27 mouse cellular contexts compared by ENCODE assay signal in genomic region chr15:23367712-23368111, GRCm38 (mm10).
"Had no signal": no experiment of that assay in that cellular context is flagged by ENCODE, and none has a peak within 500 bp of the region (broad histone marks: within the 10 kb centered on the region; RNA-seq: fewer than 3 reads in every experiment).

No protein-coding gene starts in this region.

- H3K27me3 ChIP-seq: embryonic facial prominence, embryonic 12.5 days; embryonic facial prominence, embryonic 13.5 days; embryonic facial prominence, embryonic 15.5 days; forebrain, embryonic 12.5 days; forebrain, embryonic 13.5 days; forebrain, embryonic 15.5 days had no signal

- H3K9me3 ChIP-seq: embryonic facial prominence, embryonic 10.5 days; embryonic facial prominence, embryonic 12.5 days; embryonic facial prominence, embryonic 13.5 days; embryonic facial prominence, embryonic 15.5 days; forebrain, embryonic 10.5 days; forebrain, embryonic 12.5 days; forebrain, embryonic 13.5 days; forebrain, embryonic 15.5 days had no signal

- H3K4me2 ChIP-seq: embryonic facial prominence, embryonic 12.5 days; embryonic facial prominence, embryonic 13.5 days; embryonic facial prominence, embryonic 15.5 days; forebrain, embryonic 12.5 days; forebrain, embryonic 13.5 days; forebrain, embryonic 15.5 days had no signal

- H3K4me1 ChIP-seq: embryonic facial prominence, embryonic 10.5 days; embryonic facial prominence, embryonic 12.5 days; embryonic facial prominence, embryonic 13.5 days; embryonic facial prominence, embryonic 15.5 days; forebrain, embryonic 10.5 days; forebrain, embryonic 12.5 days; forebrain, embryonic 13.5 days; forebrain, embryonic 15.5 days had no signal

- H3K9ac ChIP-seq: embryonic facial prominence, embryonic 12.5 days; embryonic facial prominence, embryonic 13.5 days; embryonic facial prominence, embryonic 15.5 days; forebrain, embryonic 12.5 days; forebrain, embryonic 13.5 days; forebrain, embryonic 15.5 days; forebrain, postnatal 0 days had no signal

- ATAC-seq: forebrain, embryonic 13.5 days; forebrain, embryonic 14.5 days; forebrain, embryonic 15.5 days; forebrain, embryonic 16.5 days; forebrain, postnatal 0 days had no signal

- H3K36me3 ChIP-seq: embryonic facial prominence, embryonic 10.5 days; embryonic facial prominence, embryonic 12.5 days; embryonic facial prominence, embryonic 13.5 days; embryonic facial prominence, embryonic 15.5 days; forebrain, embryonic 10.5 days; forebrain, embryonic 12.5 days; forebrain, embryonic 15.5 days had no signal

- DNase-seq: cerebellum, adult 8-10 months; cerebellum, adult 9-10 months; cerebellum, adult 9-11 months; cerebellum, postnatal 10 days; cerebellum, postnatal 14 days; cerebellum, postnatal 25 days; cerebellum, postnatal 36 days; embryo, embryonic 11 days; forebrain, postnatal 0 days; gastrocnemius, adult 2 months; gastrocnemius, postnatal 10 days; gastrocnemius, postnatal 14 days; gastrocnemius, postnatal 25 days; gastrocnemius, postnatal 36 days; heart, adult 18-20 months; heart, adult 2 months had no signal

- H3K4me3 ChIP-seq: embryonic facial prominence, embryonic 10.5 days; embryonic facial prominence, embryonic 12.5 days; embryonic facial prominence, embryonic 13.5 days; embryonic facial prominence, embryonic 15.5 days; erythroblast, embryonic 14.5 days; forebrain, embryonic 10.5 days; forebrain, embryonic 12.5 days; forebrain, embryonic 13.5 days; forebrain, embryonic 15.5 days; gastrocnemius, adult 2 months; heart, adult 2 months had no signal

- H3K27ac ChIP-seq: embryonic facial prominence, embryonic 10.5 days; embryonic facial prominence, embryonic 12.5 days; embryonic facial prominence, embryonic 13.5 days; embryonic facial prominence, embryonic 15.5 days; forebrain, embryonic 10.5 days; forebrain, embryonic 12.5 days; forebrain, embryonic 13.5 days; forebrain, embryonic 15.5 days; gastrocnemius, adult 2 months; heart, adult 2 months had no signal
